Comparison of ENCODE assay signal across 8 mouse cellular contexts in genomic region chr6:148943695-148944094, GRCm38 (mm10). TPM values are rescaled to one million over a fixed set of nuclear protein-coding genes. Genes with fewer than 3 reads are reported as not detected.
DNase-seq lines count a peak whose midpoint lies in the region; ATAC-seq and TF ChIP-seq lines count a peak whose summit lies in the region.

No protein-coding gene starts in this region.

- peak overlapping the region; percentile 87 for H3K4me2 ChIP-seq in heart, embryonic 13.5 days
- peak overlapping the region; percentile 94; the same call in 1 of the 2 replicates for H3K4me2 ChIP-seq in hindbrain, postnatal 0 days (ENCODE audit: low read depth, low read length)
- peak overlapping the region; percentile 62 for H3K4me2 ChIP-seq in midbrain, embryonic 11.5 days

- no peaks in the 10 kb centered on the region for H3K27me3 ChIP-seq in heart, embryonic 13.5 days (replicated peaks)
- no peaks in the 10 kb centered on the region for H3K27me3 ChIP-seq in hindbrain, postnatal 0 days (ENCODE audit: insufficient read depth, low read length)
- no peaks in the 10 kb centered on the region for H3K27me3 ChIP-seq in midbrain, embryonic 11.5 days (ENCODE audit: control insufficient read depth, insufficient read depth, low read length)

- no peak for DNase-seq in heart, postnatal 4 days
- peak; percentile 29 for DNase-seq in NIH3T3 (ENCODE audit: low read depth)
- no peak for DNase-seq in hindbrain, postnatal 0 days (ENCODE audit: low spot score)
- DNase-seq in midbrain, embryonic 11.5 days (ENCODE audit: low spot score, missing footprints): no peak
- DNase-seq in left cerebral cortex, adult 18-20 months (ENCODE audit: low spot score in 2 of 2): no peak
- DNase-seq in right cerebral cortex, postnatal 10 days (ENCODE audit: low spot score in 2 of 2): no peak
- no peak for DNase-seq in spleen, adult 18-20 months

- 24% methylated on average over 3 of the region's 3 CpGs for WGBS in heart, embryonic 13.5 days
- WGBS in hindbrain, postnatal 0 days: 26% methylated on average over 3 of the region's 3 CpGs
- WGBS in midbrain, embryonic 11.5 days: 18% methylated on average over 3 of the region's 3 CpGs

- H3K36me3 ChIP-seq in heart, embryonic 13.5 days: peaks cover 17% of the 10 kb centered on the region
- H3K36me3 ChIP-seq in hindbrain, postnatal 0 days (ENCODE audit: insufficient read depth, low read length): no peaks in the 10 kb centered on the region
- no peaks in the 10 kb centered on the region for H3K36me3 ChIP-seq in midbrain, embryonic 11.5 days (ENCODE audit: control insufficient read depth, insufficient read depth, low read length)

- TF ChIP-seq CTCF in hindbrain, postnatal 0 days (IDR thresholded peaks at IDR 0.05; ENCODE audit: low read depth): no peak

- H3K4me3 ChIP-seq in heart, embryonic 13.5 days: peak overlapping the region; percentile 92
- peak overlapping the region; percentile 83 for H3K4me3 ChIP-seq in hindbrain, postnatal 0 days (ENCODE audit: low read length)
- peak overlapping the region; percentile 94 for H3K4me3 ChIP-seq in midbrain, embryonic 11.5 days (ENCODE audit: low read depth, low read length)

- peak overlapping the region; percentile 95; the same call in 1 of the 2 replicates for H3K27ac ChIP-seq in heart, embryonic 13.5 days (replicated peaks)
- no peak overlapping the region for H3K27ac ChIP-seq in hindbrain, postnatal 0 days
- no peak overlapping the region for H3K27ac ChIP-seq in midbrain, embryonic 11.5 days (ENCODE audit: low read depth, low read length)

- ATAC-seq in heart, embryonic 13.5 days (ENCODE audit: extremely low read depth, insufficient number of reproducible peaks, low FRiP score, low TSS enrichment): no peak
- ATAC-seq in hindbrain, postnatal 0 days: no peak
- ATAC-seq in midbrain, embryonic 11.5 days (ENCODE audit: low FRiP score): no peak

- peak overlapping the region; percentile 89 for H3K9ac ChIP-seq in heart, embryonic 13.5 days
- H3K9ac ChIP-seq in hindbrain, postnatal 0 days (replicated peaks; ENCODE audit: low read length): no peak overlapping the region
- peak overlapping the region; percentile 99 for H3K9ac ChIP-seq in midbrain, embryonic 11.5 days (ENCODE audit: low read length)

- H3K4me1 ChIP-seq in heart, embryonic 13.5 days: peaks cover 31% of the 10 kb centered on the region
- H3K4me1 ChIP-seq in hindbrain, postnatal 0 days (ENCODE audit: insufficient read depth, low read length): no peaks in the 10 kb centered on the region
- peaks cover 16% of the 10 kb centered on the region for H3K4me1 ChIP-seq in midbrain, embryonic 11.5 days (ENCODE audit: control insufficient read depth, insufficient read depth, low read length)

- H3K9me3 ChIP-seq in heart, embryonic 13.5 days: no peaks in the 10 kb centered on the region
- no peaks in the 10 kb centered on the region for H3K9me3 ChIP-seq in hindbrain, postnatal 0 days (ENCODE audit: low read length)
- H3K9me3 ChIP-seq in midbrain, embryonic 11.5 days (ENCODE audit: control insufficient read depth, low read length): no peaks in the 10 kb centered on the region

RNA-seq across cellular contexts. Expression of gene Sinhcaf, which starts 2.6 kb away (rescaled TPM):
- 65.0 and 79.9 TPM in 2 replicates for polyA plus RNA-seq in heart, embryonic 13.5 days (2015; fragmentation: Nextera tagmentation; extraction: Ambion mirVana)
- 10 to 100 TPM; 21.8 to 21.9 TPM for total RNA-seq in heart, postnatal 4 days (2021)
- 19.1 and 25.9 TPM in 2 replicates for total RNA-seq in hindbrain, postnatal 0 days (2014; rRNA removed)
- polyA plus RNA-seq in hindbrain, postnatal 0 days (2015; fragmentation: Nextera tagmentation; extraction: Ambion mirVana): 19.2 and 23.0 TPM in 2 replicates
- 313 and 341 TPM in 2 replicates for polyA plus RNA-seq in midbrain, embryonic 11.5 days (2014; fragmentation: Nextera tagmentation; extraction: Ambion mirVana)
- 1 to 10 TPM; 1.9 to 2.1 TPM for total RNA-seq in left cerebral cortex, adult 18-20 months (2021)

RNA-seq across cellular contexts. Expression of gene Caprin2, which starts 47.7 kb away (rescaled TPM):
- polyA plus RNA-seq in heart, embryonic 13.5 days (2015; fragmentation: Nextera tagmentation; extraction: Ambion mirVana): 11.6 and 11.7 TPM in 2 replicates
- 10 to 100 TPM in 1 of 2 experiments, 1 to 10 TPM in 1; 9.7 to 11.1 TPM for total RNA-seq in heart, postnatal 4 days (2021)
- total RNA-seq in hindbrain, postnatal 0 days (2014; rRNA removed): 11.5 and 20.3 TPM in 2 replicates
- 6.8 and 7.1 TPM in 2 replicates for polyA plus RNA-seq in hindbrain, postnatal 0 days (2015; fragmentation: Nextera tagmentation; extraction: Ambion mirVana)
- 13.8 and 17.3 TPM in 2 replicates for polyA plus RNA-seq in midbrain, embryonic 11.5 days (2014; fragmentation: Nextera tagmentation; extraction: Ambion mirVana)
- 1 to 10 TPM; 7.1 to 9.0 TPM for total RNA-seq in left cerebral cortex, adult 18-20 months (2021)
